Mouse (Mus musculus) kidney, embryonic 14.5 days (tissue): ENCODE results near the gene Foxs1. TPM values are rescaled to one million over a fixed set of nuclear protein-coding genes. Genes with fewer than 3 reads are reported as not detected.

Experiments
- ATAC-seq: fragments of 200-750 bp; cut with Nextera tagmentation; 2 replicates; pipeline ENCODE4 v1.8.0; 2017; ENCODE audit warnings: moderate number of reproducible peaks, mild to moderate bottlenecking, moderate TSS enrichment, moderate library complexity; ENCODE audit not compliant: low FRiP score, low TSS enrichment
- H3K27ac ChIP-seq: fragments of 300-500 bp; sonication (generic); 2 replicates; pipeline ENCODE4 v1.5.1; 2014; ENCODE audit warnings: low read depth, mild to moderate bottlenecking, low read length, moderate library complexity, mixed read lengths
- H3K27me3 ChIP-seq: fragments of 300-500 bp; sonication (generic); 2 replicates; pipeline ENCODE4 v1.6.1; 2014; ENCODE audit warnings: mild to moderate bottlenecking, low read length; ENCODE audit not compliant: control insufficient read depth, insufficient read depth
- H3K36me3 ChIP-seq: fragments of 300-500 bp; sonication (generic); 2 replicates; pipeline ENCODE4 v1.6.1; 2014; ENCODE audit warnings: low read length, mixed read lengths; ENCODE audit not compliant: control insufficient read depth, insufficient read depth
- H3K4me1 ChIP-seq: fragments of 300-500 bp; sonication (generic); 2 replicates; pipeline ENCODE4 v1.6.1; 2014; ENCODE audit warnings: low read length, mixed read lengths; ENCODE audit not compliant: control insufficient read depth, insufficient read depth
- H3K4me2 ChIP-seq: fragments of 300-500 bp; sonication (generic); replicated peaks from 2 replicates; pipeline ENCODE4 v1.6.1; 2014; ENCODE audit warnings: low read depth, mild to moderate bottlenecking, low read length
- H3K4me3 ChIP-seq: fragments of 300-500 bp; sonication (generic); 2 replicates; pipeline ENCODE4 v1.5.1; 2014; ENCODE audit warnings: mild to moderate bottlenecking, low read length
- H3K9ac ChIP-seq: fragments of 300-500 bp; sonication (generic); 2 replicates; pipeline ENCODE4 v1.6.1; 2014; ENCODE audit warnings: low read depth, mild to moderate bottlenecking, low read length, moderate library complexity
- H3K9me3 ChIP-seq: fragments of 300-500 bp; sonication (generic); 2 replicates; pipeline ENCODE4 v1.6.1; 2016; ENCODE audit warnings: low read length; ENCODE audit not compliant: control insufficient read depth
- WGBS: fragments of 180-500 bp; shearing (Covaris S2); extraction: QIAGEN DNeasy Blood & Tissue Kit; methylation state at CpG from one replicate; pipeline ENCODE4 v1.1.7; 2014; 5-methylcytosine and 5-hydroxymethylcytosine counted together
- polyA plus RNA-seq: library from polyadenylated mRNA; unstranded; fragments of >200 nt; fragmentation: Nextera tagmentation; extraction: Ambion mirVana; gene quantifications from 2 replicates; pipeline ENCODE4 v1.2.1, GENCODE M21; 2014

The Foxs1 gene
- polyA plus RNA-seq, 1 experiment from 2014 or later = 4.4 TPM

GRCm38 (mm10) chr2:152948438-152949020 is 15.5 kb upstream of the Foxs1 start:
- 85% methylated on average over 5 of the region's 5 CpGs for WGBS
- H3K4me1 ChIP-seq = peaks cover 4% of the 10 kb centered on the region; the same call in 1 of the 2 replicates
- no peaks in the 10 kb centered on the region for H3K36me3 ChIP-seq
- ATAC-seq = no peak
- H3K9me3 ChIP-seq = no peaks in the 10 kb centered on the region
- no peak overlapping the region for H3K27ac ChIP-seq
- H3K9ac ChIP-seq = no peak overlapping the region
- no peak overlapping the region for H3K4me3 ChIP-seq
- peaks cover 54% of the 10 kb centered on the region for H3K27me3 ChIP-seq
- H3K4me2 ChIP-seq = no peak overlapping the region

GRCm38 (mm10) chr2:152947098-152947497 is 14.1 kb upstream of the Foxs1 start:
- no peak for ATAC-seq
- 69% methylated on average over 7 of the region's 7 CpGs for WGBS
- Histone ChIP-seq H3K9ac (no peak overlapping the region), H3K27me3 (peaks cover 62% of the 10 kb centered on the region), H3K36me3 (no peaks in the 10 kb centered on the region), H3K4me1 (peaks cover 11% of the 10 kb centered on the region), H3K4me3 (no peak overlapping the region), H3K27ac (no peak overlapping the region), H3K9me3 (no peaks in the 10 kb centered on the region), H3K4me2 (no peak overlapping the region)

- peaks cover 60% of the 10 kb centered on the region for H3K27me3 ChIP-seq
- 60% methylated on average over 9 of the region's 9 CpGs for WGBS
- no peak for ATAC-seq
These were observed 11.0 kb upstream of the Foxs1 start for GRCm38 (mm10) chr2:152944013-152944412.

GRCm38 (mm10) chr2:152943568-152943967 is 10.6 kb upstream of the Foxs1 start:
- Histone ChIP-seq H3K36me3 (no peaks in the 10 kb centered on the region), H3K4me1 (peaks cover 7% of the 10 kb centered on the region; the same call in 1 of the 2 replicates), H3K27ac (no peak overlapping the region), H3K9me3 (no peaks in the 10 kb centered on the region), H3K4me3 (peak overlapping the region; percentile 50), H3K9ac (no peak overlapping the region), H3K4me2 (peak overlapping the region; percentile 92), H3K27me3 (peaks cover 60% of the 10 kb centered on the region)
- no peak for ATAC-seq
- WGBS = 5% methylated on average over 8 of the region's 8 CpGs

More at GRCm38 (mm10) chr2:152944013-152944412, 11.0 kb upstream of the Foxs1 start:
- Histone ChIP-seq H3K4me1 (peaks cover 7% of the 10 kb centered on the region; the same call in 1 of the 2 replicates), H3K4me3 (no peak overlapping the region), H3K36me3 (no peaks in the 10 kb centered on the region), H3K9ac (no peak overlapping the region), H3K9me3 (no peaks in the 10 kb centered on the region), H3K27ac (no peak overlapping the region), H3K4me2 (no peak overlapping the region)

- Histone ChIP-seq H3K27me3 (peaks cover 60% of the 10 kb centered on the region), H3K4me1 (peaks cover 7% of the 10 kb centered on the region; the same call in 1 of the 2 replicates), H3K4me3 (peak overlapping the region; percentile 50), H3K9me3 (no peaks in the 10 kb centered on the region), H3K27ac (no peak overlapping the region), H3K36me3 (no peaks in the 10 kb centered on the region), H3K9ac (peak overlapping the region; percentile 9; the same call in 1 of the 2 replicates), H3K4me2 (peak overlapping the region; percentile 92)
- ATAC-seq = peak; percentile 43; the same call in 1 of the 2 replicates
- WGBS = 0% methylated on average over 59 of the region's 65 CpGs
These were observed 10.0 kb upstream of the Foxs1 start for GRCm38 (mm10) chr2:152942898-152943515.

GRCm38 (mm10) chr2:152941776-152942175 is 8.8 kb upstream of the Foxs1 start:
- Histone ChIP-seq H3K9ac (no peak overlapping the region), H3K4me2 (no peak overlapping the region), H3K9me3 (no peaks in the 10 kb centered on the region), H3K27me3 (peaks cover 60% of the 10 kb centered on the region), H3K4me3 (no peak overlapping the region), H3K36me3 (no peaks in the 10 kb centered on the region), H3K27ac (no peak overlapping the region), H3K4me1 (peaks cover 7% of the 10 kb centered on the region; the same call in 1 of the 2 replicates)
- 27% methylated on average over 7 of the region's 7 CpGs for WGBS
- ATAC-seq = no peak

- H3K27me3 ChIP-seq = peaks cover 57% of the 10 kb centered on the region
- H3K27ac ChIP-seq = no peak overlapping the region
- H3K4me3 ChIP-seq = no peak overlapping the region
- H3K4me2 ChIP-seq = no peak overlapping the region
- no peak overlapping the region for H3K9ac ChIP-seq
- 86% methylated on average over 6 of the region's 6 CpGs for WGBS
- no peaks in the 10 kb centered on the region for H3K36me3 ChIP-seq
- H3K4me1 ChIP-seq = peaks cover 7% of the 10 kb centered on the region; the same call in 1 of the 2 replicates
- no peak for ATAC-seq
- no peaks in the 10 kb centered on the region for H3K9me3 ChIP-seq
These were observed 8.1 kb upstream of the Foxs1 start for GRCm38 (mm10) chr2:152941106-152941505.

- no peak overlapping the region for H3K4me3 ChIP-seq
- H3K4me1 ChIP-seq = peaks cover 7% of the 10 kb centered on the region; the same call in 1 of the 2 replicates
- WGBS = 14% methylated on average over 4 of the region's 4 CpGs
- no peaks in the 10 kb centered on the region for H3K9me3 ChIP-seq
- ATAC-seq = no peak
- H3K36me3 ChIP-seq = no peaks in the 10 kb centered on the region
- no peak overlapping the region for H3K9ac ChIP-seq
- H3K27me3 ChIP-seq = peaks cover 45% of the 10 kb centered on the region
- H3K27ac ChIP-seq = no peak overlapping the region
- no peak overlapping the region for H3K4me2 ChIP-seq
These were observed 6.8 kb upstream of the Foxs1 start for GRCm38 (mm10) chr2:152939846-152940245.

GRCm38 (mm10) chr2:152933614-152934013 is 606 bp upstream of the Foxs1 start:
- Histone ChIP-seq H3K4me3 (no peak overlapping the region), H3K27me3 (no peaks in the 10 kb centered on the region), H3K9ac (no peak overlapping the region), H3K36me3 (no peaks in the 10 kb centered on the region), H3K4me1 (peaks cover 28% of the 10 kb centered on the region), H3K27ac (peak overlapping the region; percentile 32; the same call in 1 of the 2 replicates), H3K9me3 (no peaks in the 10 kb centered on the region), H3K4me2 (no peak overlapping the region)
- 0 out of 2 replicates have a peak, but pooled peaks have one; percentile 36 for ATAC-seq
- WGBS = 36% methylated on average over 5 of the region's 5 CpGs
